Mouse (Mus musculus) cerebellum, adult (tissue): ENCODE results near the gene Gmnn.
"Not testable (repeated sequence)": the region's sequence is repeated elsewhere in the genome, so short reads cannot be mapped to it uniquely, and the experiment has no call there.

Experiments
- ATAC-seq: cut with Nextera tagmentation; 2 replicates; pipeline ENCODE4 v1.9.2; 2017; ENCODE audit warnings: mild to moderate bottlenecking, moderate library complexity, mixed read lengths; ENCODE audit not compliant: insufficient number of reproducible peaks, low FRiP score, low TSS enrichment

The Gmnn gene

GRCm38 (mm10) chr13:24761403-24762227 lies at the start of gene Gmnn:
Gmnn (minus strand) TSS chr13:24761923.
- peak; percentile 96 for ATAC-seq

GRCm38 (mm10) chr13:24806079-24806478 lies 44.4 kb upstream of the Gmnn start:
- no peak for ATAC-seq

GRCm38 (mm10) chr13:24803196-24803595 lies 41.5 kb upstream of the Gmnn start:
- ATAC-seq: no peak

- no peak for ATAC-seq
Observed at GRCm38 (mm10) chr13:24802131-24802691, 40.5 kb upstream of the Gmnn start.

- ATAC-seq: peak; percentile 60
Observed at GRCm38 (mm10) chr13:24801308-24801921, 39.7 kb upstream of the Gmnn start, which contains the start of gene BC005537. BC005537 (plus strand) TSS chr13:24801657.

GRCm38 (mm10) chr13:24800674-24801307 lies 39.1 kb upstream of the Gmnn start:
- ATAC-seq: peak; percentile 87

GRCm38 (mm10) chr13:24799925-24800673 lies 38.4 kb upstream of the Gmnn start:
- peak; percentile 47 for ATAC-seq

GRCm38 (mm10) chr13:24799378-24799777 lies 37.7 kb upstream of the Gmnn start:
- no peak for ATAC-seq

GRCm38 (mm10) chr13:24798686-24799085 lies 37.0 kb upstream of the Gmnn start:
- no peak for ATAC-seq

- ATAC-seq: no peak
Observed at GRCm38 (mm10) chr13:24792411-24793045, 30.8 kb upstream of the Gmnn start.

- ATAC-seq: no peak
Observed at GRCm38 (mm10) chr13:24791349-24791748, 29.6 kb upstream of the Gmnn start.

- no peak for ATAC-seq
Observed at GRCm38 (mm10) chr13:24787477-24787876, 25.8 kb upstream of the Gmnn start.

GRCm38 (mm10) chr13:24786014-24786490 lies 24.3 kb upstream of the Gmnn start:
- peak; percentile 88 for ATAC-seq

GRCm38 (mm10) chr13:24781916-24782315 lies 20.2 kb upstream of the Gmnn start:
- ATAC-seq: no peak

GRCm38 (mm10) chr13:24778706-24779380 lies 17.1 kb upstream of the Gmnn start:
- no peak for ATAC-seq

GRCm38 (mm10) chr13:24778026-24778425 lies 16.3 kb upstream of the Gmnn start:
- ATAC-seq: no peak

- ATAC-seq: peak; percentile 88; the same call in 1 of the 2 replicates
Observed at GRCm38 (mm10) chr13:24776146-24776844, 14.6 kb upstream of the Gmnn start.

- ATAC-seq: not testable (repeated sequence)
Observed at GRCm38 (mm10) chr13:24771482-24771881, 9.8 kb upstream of the Gmnn start.
